8 mouse cellular contexts compared by ENCODE assay signal in genomic region chr12:71048117-71048516, GRCm38 (mm10). TPM values are rescaled to one million over a fixed set of nuclear protein-coding genes. Genes with fewer than 3 reads are reported as not detected.
DNase-seq lines count a peak whose midpoint lies in the region.

No protein-coding gene starts in this region.

- DNase-seq in T-cell, adult 2 months (ENCODE audit: low spot score), result peak; percentile 96
- DNase-seq in cerebellum, postnatal 4 days (ENCODE audit: low spot score in 2 of 2), result peak; percentile 96 to 99
- DNase-seq in gastrocnemius, postnatal 10 days, result peak; percentile 95
- peak; percentile 22 for DNase-seq in hindlimb bud, embryonic 11.5 days (ENCODE audit: extremely low spot score, low read depth, low spot score)
- peak; percentile 96 to 98 for DNase-seq in left cerebral cortex, adult 18-20 months (ENCODE audit: low spot score in 2 of 2)
- peak; percentile 97 for DNase-seq in lung, postnatal 36 days
- peak; percentile 87 for DNase-seq in retina, embryonic 14.5 days (ENCODE audit: low spot score)
- peak; percentile 92 to 94 for DNase-seq in thymus, postnatal 36 days

RNA-seq across cellular contexts. Expression of gene Arid4a, which starts 32.3 kb away (rescaled TPM):
- 10 to 100 TPM; 11.0 to 12.3 TPM for total RNA-seq in gastrocnemius, postnatal 10 days (2021)
- total RNA-seq in left cerebral cortex, adult 18-20 months (2021), result 10 to 100 TPM; 37.2 to 38.9 TPM

Comparison
In these comparisons a context has a peak if more than half of its experiments do, and no peak if none do; other contexts are left out.
1. Peak in every context shown above with its lines: DNase-seq.
2. DNase-seq: peak in every context shown above with its lines; median percentile 98 in cerebellum, postnatal 4 days; 97 in left cerebral cortex, adult 18-20 months; 97 in lung, postnatal 36 days; 96 in T-cell, adult 2 months; 95 in gastrocnemius, postnatal 10 days; 93 in thymus, postnatal 36 days; 87 in retina, embryonic 14.5 days; 22 in hindlimb bud, embryonic 11.5 days.